Mouse (Mus musculus): Measurements from ENCODE around the gene Ctsw.

The Ctsw gene

DNA sequence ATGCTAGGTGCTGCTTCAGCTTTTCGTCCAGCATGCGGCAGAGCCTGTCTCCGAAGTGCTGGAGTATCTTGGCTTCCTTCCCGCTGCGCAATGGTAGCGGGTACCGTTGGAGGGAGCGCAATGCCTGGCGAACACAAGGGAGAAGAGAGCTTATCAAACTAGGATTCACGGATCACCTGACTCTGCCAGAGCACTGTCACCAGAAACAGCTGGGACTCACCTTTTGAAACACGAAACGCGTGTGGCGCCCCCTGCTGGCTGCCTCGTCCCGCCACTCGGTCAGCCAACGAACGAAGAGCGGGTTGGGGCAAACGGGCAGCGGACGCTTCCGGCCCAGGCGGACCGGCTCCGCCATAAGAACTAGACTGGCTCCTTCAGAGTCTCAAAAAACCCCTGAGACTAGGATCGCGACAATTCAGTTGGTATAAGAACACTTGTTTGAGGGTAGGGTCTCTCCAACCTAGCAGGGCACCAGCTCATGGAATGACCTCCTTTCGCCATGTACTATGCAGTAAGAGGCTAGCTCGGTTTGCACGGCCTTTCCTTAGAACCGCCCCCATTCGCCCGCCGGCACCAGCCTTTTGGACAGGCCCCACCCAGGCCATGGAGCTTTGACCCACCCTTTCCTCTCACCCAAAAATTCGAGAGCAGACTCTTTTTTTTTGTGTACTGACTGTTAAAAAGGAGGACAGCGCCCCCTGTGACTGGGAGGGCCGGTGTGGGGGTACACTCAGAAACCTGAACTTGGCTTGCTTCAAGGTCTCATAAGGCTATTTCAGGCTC, 19.7 kb upstream of the Ctsw start, which contains the start of gene Mus81:
Mus81 (minus strand) TSS at position 635 of the 783 bp plus-strand sequence.
- peak; percentile 89 for DNase-seq (ENCODE audit: low spot score)

DNA sequence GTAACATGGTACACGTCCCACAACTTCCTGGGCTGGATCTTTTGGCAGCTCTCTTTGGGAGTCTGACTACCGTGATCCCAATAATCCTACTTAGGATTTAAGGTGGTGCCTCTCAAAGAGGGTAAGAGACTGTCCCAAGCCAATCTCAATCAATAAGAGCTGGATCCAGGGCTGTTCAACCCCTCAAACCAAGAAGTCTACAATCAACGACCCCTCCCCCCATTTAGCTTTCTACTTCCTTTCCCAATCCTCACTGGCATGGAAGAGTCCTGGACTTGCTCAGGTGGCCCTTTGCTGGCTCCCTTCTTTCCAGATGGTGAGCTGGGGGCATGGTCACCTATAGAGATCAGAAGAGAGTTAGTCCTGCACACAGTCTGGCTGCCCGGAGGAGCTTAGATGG, 18.5 kb upstream of the Ctsw start:
- no peak for DNase-seq (ENCODE audit: low spot score)

DNA sequence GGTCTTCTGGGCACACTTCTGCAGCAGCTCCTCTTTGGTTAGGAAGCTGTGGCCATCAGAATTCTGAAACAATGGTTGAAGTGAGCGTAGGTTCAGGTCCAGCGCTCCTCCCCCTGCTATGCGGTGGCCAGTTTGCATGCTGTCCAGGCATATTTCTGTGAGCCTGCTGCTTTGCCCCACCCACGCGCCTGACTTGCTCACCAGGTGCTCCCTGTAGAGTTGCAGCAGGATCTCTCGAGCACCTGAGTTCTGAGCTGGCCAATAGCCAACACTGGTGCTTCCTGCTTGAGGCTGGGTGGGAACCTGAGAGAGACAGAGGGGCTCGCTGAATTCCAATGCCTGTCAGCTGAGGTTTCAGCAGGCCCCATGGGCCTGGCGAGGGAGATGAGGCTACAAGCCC, 18.0 kb upstream of the Ctsw start:
- DNase-seq (ENCODE audit: low spot score) = no peak

DNA sequence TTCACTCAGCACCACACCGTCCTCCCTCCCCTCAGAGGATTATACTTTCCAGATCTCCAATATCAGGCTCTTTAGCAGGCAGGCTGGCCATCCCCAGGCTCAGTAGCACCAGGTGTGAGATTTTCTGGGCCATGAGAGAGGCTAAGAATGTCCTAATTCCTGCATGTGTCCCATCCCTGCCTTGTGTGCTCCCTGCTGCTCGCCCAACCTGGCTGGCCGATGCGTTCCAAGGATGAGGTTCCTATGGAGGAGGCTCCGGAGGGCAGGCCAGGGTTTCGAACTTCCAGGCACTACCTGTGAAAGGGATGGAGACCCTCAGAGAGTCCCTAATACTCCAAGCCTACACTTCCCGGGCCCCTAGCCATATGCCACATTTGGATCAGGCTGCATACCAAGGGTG, 17.5 kb upstream of the Ctsw start:
- no peak for DNase-seq (ENCODE audit: low spot score)

DNA sequence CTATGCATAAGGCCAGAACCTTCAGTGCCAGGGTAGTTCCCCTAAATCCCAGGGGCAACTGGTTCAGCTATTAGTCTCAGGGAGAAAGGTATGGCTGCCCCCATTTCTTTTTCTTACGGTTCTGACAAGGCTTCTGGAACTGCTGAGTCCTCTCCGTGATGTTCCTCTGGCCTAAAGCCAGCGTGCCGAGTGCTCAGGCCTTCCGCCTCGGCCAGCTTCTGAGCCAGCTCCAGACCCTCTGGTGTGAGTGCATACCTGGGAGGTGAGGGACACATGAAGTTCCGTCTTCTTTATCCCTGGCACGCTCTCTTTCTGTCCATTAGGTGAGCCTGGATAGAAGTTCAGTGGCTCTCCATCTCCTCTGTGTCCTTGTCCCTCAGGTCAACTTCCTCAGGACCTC, 17.1 kb upstream of the Ctsw start:
- no peak for DNase-seq (ENCODE audit: low spot score)

DNA sequence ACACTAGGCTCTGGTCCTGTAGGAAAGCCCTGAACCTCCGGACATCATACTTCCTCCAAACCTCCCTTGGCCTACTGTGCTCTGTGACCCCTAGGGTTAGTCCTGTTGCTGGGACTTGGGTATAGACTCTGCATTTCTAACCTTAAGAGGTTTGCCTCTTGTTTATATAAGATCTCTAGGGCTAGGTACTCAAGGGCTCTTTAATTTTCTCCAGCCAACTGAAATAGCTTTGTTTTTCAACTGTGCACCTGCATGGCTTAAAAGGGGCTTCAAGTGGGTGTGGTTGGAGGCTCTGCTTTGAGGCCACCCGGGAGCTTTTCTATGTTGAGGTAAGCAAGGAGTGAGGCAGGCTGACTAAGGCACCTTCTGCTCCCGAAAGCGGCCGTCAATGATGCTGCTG, 16.2 kb upstream of the Ctsw start:
- no peak for DNase-seq (ENCODE audit: low spot score)

DNA sequence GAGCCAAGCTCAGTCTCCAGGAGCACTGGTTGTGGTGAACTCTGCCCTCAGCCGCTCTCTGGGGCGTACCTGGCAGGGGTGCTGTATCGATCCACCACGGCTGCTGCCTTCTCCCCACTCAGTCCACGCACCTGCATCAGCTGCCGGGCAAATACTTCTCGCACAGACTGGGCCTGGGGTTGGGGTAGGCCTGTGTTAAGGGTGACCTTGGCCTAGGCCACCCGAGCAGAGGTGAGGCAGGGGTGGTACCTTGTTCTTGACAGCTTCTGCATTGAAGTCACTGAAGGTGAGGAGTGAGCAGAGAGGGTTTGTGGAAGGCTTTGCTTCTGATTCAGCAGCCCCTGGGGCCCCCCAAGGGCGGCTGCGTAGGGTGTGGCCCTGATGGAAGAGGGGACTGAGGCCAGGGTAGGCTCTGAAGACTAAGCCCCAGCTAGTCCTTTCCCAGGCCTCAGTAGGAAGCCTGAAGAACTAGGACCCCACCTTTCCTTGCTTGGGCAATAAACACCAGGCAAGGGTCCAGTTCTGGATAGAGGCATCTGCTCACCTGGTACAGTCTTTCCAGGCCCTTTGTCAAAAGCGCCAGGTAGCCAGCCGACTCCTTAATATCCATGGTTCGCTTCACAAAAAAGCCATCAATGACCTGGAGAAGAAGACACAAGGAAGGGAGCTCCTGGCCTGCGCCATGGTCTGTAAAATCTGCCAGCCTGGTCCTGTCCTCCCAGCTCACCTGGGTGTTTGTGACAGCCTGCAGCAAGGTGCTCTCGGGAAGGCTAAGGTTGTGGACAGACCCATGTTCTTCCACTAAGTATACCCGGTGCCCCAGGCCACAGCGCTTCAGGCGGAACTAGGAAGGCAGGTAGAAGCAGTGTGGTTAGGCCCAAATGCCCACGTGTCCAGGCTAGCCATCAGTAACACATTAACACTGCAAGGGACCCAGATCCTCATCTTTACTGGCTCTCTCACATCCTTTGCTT, 15.4 kb upstream of the Ctsw start:
- DNase-seq (ENCODE audit: low spot score) = no peak

DNA sequence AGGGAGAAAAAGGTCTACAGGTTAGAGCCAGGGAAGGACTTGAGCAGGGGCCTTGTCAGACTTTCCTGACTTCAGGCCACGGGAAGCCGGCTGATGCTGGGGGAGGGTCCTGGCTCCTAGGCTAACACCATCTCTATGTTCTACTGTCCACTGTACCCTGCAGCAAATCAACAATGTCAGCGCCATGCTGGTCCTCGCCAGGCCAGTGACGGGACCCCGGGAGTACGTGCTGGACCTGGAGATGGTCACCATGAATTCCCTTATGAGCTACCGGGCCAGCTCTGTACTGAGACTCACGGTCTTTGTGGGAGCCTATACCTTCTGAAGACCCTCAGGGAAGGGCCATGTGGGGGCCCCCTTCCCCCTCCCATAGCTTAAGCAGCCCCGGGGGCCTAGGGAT, 13.1 kb upstream of the Ctsw start:
- DNase-seq (ENCODE audit: low spot score) = no peak

DNA sequence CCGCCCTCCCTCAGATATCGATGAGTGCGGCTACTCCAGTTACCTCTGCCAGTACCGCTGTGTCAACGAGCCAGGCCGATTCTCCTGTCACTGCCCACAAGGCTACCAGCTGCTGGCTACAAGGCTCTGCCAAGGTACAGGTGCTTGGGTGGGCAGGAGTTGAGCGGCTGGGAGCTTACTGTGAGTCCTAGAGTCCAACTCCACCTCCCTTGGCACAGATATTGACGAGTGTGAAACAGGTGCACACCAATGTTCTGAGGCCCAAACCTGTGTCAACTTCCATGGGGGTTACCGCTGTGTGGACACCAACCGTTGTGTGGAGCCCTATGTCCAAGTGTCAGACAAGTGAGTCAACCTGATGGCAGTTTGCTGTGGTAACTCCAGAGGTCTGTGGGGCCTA, 11.7 kb upstream of the Ctsw start:
- no peak for DNase-seq (ENCODE audit: low spot score)

DNA sequence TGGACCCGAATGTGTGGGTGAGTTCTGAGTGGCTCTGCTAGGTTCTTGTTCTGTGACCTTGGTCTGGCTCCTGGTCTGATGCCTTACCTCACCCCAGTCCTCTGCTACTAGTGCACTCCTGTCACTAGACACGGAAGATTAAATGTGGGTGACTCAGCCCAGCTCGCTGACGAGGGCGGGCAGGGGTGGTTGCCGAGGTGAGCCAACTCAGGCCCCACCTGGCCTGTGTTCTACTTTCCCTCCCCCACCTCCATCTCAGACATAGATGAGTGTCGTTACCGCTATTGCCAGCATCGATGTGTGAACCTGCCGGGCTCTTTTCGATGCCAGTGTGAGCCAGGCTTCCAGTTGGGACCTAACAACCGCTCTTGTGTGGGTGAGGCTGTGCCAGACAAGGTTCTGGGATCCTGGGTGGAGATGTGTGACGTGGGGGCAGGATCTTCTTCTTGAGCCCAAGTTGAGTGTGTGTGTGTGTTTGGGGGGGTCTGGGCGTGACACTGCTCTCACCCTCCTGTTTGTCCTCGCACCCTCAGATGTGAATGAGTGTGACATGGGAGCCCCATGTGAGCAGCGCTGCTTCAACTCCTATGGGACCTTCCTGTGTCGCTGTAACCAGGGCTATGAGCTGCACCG, 9.5 kb upstream of the Ctsw start:
- DNase-seq (ENCODE audit: low spot score) = no peak

DNA sequence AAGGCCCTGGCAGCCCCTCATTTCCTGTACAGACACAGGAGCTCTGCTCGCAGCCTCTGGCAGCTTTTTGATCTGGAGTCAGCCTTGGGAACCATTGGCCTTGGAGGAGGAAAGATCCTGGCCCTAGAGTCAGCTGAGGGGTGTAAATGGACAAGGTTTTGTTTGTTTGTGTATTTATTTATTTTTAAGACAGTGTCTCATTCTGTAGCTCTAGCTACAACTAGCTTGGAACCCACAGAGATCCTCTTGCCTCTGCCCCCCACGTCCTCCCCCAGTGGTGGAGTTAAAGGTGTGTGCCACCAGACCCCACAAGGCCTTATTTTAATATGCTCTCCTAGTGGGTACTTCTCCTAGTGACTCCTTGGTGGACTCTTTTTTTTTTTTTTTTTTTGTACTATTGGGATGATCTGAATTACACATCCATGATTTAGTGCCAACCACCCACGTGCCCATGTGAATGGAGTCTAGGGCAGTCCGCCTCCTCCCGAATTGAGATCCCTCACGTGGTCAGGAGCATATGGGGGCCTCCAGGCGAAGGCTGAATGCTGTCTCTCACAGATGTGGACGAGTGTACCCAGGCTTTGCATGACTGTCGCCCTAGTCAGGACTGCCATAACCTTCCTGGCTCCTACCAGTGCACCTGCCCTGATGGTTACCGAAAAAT, 8.8 kb upstream of the Ctsw start:
- no peak for DNase-seq (ENCODE audit: low spot score)

DNA sequence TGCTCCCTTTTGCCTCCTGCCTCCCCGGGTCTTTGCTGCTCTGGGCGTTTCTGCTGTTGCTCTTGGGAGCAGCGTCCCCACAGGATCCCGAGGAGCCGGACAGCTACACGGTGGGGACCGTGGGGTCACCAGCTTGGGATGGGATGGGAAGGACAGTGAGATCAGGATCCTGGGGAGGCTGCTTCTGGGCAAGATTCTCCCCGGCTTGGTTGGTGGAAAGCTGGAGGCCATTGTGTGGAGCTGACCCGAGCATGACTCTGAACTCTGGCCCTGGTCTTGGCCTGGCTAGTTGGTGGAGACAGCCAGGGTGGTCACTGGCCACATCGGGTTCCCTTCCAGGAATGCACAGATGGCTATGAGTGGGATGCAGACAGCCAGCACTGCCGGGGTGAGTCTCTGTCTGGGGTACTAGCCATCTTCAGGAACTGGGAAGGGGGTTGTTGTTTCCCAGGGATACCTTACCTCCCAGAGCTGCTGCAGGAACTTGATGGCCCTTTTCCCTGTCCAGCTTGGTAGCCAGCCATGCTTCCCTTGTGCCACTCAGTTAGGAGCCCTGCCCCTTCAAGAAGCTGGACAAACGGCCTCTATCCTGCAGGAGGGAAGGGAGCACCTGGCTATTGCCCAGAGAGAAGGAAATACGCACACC, 6.9 kb upstream of the Ctsw start:
- no peak for DNase-seq (ENCODE audit: low spot score)

DNA sequence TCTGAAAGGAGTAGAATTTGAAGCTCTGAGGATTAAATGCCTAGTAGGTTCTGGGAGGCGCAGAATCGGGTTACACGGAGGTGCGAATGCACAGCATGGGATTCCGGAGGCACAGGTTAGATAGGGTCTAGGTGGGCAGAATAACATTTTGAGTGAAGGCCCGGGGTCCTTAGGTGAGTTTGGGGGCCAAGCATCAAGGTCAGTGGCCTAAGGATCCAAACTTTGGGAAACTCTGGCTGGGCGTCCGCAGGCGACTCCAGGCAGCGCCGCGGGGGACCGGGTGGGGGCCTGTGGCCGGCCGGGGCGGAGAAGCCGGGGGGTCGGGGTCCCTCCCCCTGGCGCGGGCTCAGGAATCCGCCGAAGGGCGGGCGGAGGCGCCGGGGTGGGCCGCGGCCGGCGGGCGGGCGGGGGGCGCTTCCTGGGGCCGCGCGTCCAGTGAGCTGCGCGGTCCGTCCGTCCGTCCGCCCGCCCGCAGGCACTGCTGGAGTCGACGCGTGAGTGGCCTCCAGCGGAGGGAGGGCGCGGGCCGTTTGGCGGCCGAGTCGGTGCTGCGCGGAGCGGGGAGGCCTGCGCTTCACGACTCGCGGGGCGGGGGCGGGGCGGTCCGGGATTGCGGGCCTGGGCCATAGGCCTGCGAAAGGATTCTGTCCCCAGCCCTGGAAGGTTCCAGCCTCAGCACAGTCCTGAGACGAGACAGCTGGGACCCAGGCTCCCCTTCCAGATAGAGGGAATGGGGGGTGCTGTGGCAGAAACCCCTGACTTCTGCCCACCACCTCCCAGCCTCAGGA, 6.2 kb upstream of the Ctsw start:
- no peak for DNase-seq (ENCODE audit: low spot score)

DNA sequence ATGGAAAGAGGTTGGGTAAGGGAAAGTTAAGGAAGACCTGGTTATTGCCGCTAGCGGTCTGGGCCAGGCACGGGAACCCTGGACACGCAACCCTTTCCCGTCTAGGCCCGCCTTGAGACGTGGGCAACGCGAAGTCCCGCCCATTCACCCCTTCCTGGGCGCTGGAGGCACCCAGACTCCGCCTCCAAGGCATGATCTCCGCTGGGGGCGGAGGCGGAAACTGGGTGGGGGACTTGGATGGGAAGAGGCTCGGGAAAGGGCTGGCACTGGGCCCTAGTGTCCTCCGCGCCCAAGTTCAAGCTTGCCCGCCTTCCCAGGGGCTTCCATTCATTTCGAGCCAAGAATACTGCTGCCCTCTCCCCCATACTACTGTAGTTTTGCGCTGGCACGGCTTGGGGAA, 5.4 kb upstream of the Ctsw start, which contains the start of gene Efemp2:
Efemp2 (plus strand) TSS at position 235 of the 400 bp plus-strand sequence.
- no peak for DNase-seq (ENCODE audit: low spot score)

DNA sequence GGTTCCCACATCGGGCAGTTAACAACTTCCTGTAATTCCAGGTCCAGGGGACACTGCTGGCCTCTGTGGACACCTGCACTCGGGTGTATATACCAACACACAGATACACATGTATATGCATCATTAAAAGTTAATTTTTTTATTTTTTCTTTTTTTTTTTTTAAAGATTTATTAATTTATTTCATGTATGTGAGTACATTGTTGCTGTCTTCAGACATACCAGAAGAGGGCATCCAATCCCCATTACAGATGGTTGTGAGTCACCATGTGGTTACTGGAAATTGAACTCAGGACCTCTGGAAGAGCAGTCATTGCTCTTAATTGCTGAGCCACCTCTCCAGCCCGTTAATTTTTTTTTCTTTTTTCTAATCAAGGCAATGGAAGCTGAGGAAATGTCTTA, 4.5 kb upstream of the Ctsw start:
- DNase-seq (ENCODE audit: low spot score) = no peak

DNA sequence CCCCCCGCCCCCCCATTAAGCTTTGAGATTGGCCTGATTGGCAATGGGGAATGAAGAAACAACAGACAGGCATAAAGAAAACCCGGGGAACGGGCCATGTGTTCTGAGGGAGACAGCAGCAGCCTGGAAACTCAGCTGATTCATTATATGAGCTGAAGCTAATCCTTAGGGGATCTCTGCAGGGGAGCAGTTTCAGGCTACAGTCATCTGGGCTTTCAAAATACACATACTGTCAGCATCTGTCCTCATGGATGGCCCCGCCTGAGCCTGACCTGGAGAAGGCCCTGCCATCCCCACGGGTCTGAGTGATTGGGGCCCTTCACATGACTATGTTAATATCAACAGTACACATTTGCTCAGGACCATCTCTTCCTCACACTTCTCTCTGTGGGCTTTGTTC, 3.5 kb upstream of the Ctsw start:
- DNase-seq (ENCODE audit: low spot score) = no peak

DNA sequence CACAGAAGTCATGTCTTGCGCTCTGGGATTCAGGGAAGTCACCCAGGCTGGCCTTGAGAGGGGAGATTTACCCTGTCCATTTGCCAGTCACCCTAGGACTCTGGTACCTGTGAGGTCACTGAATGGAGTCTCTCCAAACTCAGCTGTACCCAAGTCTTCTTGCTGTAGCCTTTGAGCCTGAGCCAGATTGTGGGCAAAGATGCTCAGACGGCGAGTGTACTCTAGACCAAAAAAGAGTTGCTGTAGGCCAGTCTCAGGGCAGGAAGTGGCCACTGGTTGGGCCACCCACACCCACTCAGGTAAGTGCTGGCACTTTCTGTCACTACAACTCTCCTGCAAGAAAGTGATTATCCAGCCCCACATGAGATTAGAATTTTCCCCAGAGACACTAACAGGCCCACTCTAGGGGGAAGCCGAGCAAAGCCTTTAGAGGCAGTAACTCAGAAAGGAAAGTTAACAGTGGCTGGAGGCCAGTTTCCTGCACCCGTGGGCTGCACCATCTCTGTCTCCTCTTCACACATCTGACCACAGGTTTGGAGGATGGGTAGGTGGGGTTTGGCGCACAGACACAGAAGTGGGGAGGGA, 1.3 kb downstream of the Ctsw start:
- DNase-seq (ENCODE audit: low spot score) = no peak

DNA sequence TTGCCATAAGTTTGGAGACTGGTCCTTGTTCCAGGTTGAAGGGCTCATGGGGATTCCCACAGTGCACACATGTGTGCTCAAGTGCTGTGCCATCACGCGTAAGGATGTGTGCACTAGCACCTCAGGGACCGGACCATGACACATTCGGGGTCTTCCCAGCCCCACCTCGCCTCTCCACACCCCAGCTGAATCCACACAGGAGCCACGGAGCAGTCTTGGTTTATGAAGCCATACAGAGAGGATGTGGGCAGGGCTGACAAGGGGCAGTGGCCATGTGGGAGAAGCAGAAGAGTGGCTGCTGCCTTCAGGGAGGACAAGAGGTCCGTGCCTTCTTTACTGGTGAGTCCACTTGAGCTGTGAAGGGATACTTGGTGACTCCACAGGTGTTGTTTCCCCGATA, 3.3 kb downstream of the Ctsw start:
- no peak for DNase-seq (ENCODE audit: low spot score)

DNA sequence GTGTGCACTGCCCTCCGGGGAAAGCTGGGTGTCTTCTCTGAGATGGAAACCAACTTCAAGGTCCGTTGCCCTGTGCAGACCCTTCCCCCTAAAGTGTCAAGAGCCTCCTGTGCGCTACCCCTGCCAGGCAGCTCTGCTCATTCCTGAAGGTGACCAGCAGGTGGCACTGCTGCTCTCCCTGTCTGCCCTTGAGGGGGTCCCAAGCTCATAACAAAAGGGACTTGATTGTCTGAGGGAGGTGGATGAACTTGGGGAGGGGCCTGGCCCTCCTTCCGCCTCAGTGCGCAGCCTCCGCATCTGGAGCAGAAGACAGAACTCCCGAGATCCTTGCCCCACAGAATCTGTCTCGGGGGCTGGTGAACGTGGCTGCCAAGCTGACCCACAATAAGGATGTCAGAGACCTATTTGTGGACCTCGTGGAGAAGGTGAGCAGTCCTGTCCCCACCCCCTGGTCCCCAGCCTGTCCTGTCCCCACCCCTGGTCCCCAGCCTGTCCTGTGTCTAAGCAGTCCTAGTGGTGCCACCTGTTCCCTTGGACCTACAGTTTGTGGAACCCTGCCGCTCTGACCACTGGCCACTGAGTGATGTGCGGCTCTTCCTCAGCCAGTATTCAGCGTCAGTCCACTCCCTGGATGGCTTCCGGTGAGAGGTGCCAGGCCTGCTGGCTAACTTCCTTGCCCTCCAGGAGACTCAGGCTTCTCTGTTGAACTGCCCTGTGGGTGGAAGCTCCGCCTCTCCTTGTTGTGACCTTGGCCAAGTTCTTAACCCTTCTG, 4.3 kb downstream of the Ctsw start:
- no peak for DNase-seq (ENCODE audit: low spot score)

DNA sequence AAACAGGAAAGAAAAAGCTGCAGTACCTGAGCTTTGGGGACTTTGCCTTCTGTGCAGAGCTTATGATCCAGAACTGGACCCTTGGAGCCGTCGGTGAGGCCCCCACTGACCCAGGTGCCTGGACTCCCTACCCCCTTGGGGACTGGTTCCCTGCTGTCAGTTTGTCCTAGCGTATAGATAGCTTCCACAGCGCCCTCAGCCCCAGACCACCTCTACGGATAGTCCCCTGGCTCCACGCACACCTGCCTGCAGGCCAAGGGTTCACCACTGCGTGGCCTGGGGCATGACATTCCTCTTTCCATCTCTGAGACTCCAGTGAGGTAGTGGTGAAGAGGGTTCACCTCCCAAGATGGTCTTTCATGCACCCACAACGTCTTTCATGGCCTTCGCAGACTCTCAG, 5.1 kb downstream of the Ctsw start:
- DNase-seq (ENCODE audit: low spot score) = no peak
